Comparison of ENCODE assay signal across 11 mouse cellular contexts in the genomic region with DNA sequence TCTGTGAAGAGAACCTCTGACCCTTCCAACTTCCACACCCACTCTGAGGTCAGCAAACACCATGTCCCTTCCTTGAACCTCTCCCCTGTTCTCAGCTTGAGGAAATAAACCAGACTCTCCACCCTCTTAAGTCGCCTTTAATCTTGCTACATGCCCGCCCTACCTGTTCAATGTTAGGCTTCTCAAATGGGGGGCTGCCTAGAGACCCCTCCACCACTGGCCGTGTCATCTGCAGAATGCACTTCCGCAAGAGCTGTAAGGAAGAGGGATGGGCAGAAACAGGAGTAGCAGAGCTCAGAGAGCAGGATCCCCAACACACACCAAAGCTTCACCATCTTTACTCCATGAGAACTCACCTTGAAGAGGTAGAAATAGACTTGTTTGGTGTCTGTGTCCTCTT. TPM values are rescaled to one million over a fixed set of nuclear protein-coding genes. Genes with fewer than 3 reads are reported as not detected.
A peak's percentile ranks its signal among the peaks of the same experiment; 100 is the strongest.
DNase-seq lines count a peak whose midpoint lies in the region; ATAC-seq and TF ChIP-seq lines count a peak whose summit lies in the region.
"Had no signal": no experiment of that assay in that cellular context is flagged by ENCODE, and none has a peak within 500 bp of the region (broad histone marks: within the 10 kb centered on the region; RNA-seq: fewer than 3 reads in every experiment).

No protein-coding gene starts in this region.

- H3K27me3 ChIP-seq in heart, adult 2 months (ENCODE audit: control insufficient read depth, insufficient read depth, low read length): no peaks in the 10 kb centered on the region
- no peaks in the 10 kb centered on the region for H3K27me3 ChIP-seq in lung, embryonic 16.5 days (ENCODE audit: control insufficient read depth, insufficient read depth, low read depth, low read length)
- no peaks in the 10 kb centered on the region for H3K27me3 ChIP-seq in limb, embryonic 10.5 days (ENCODE audit: low read depth, poor library complexity, severe bottlenecking)
- H3K27me3 ChIP-seq in stomach, embryonic 16.5 days (ENCODE audit: control insufficient read depth, insufficient read depth, low read length): no peaks in the 10 kb centered on the region
- H3K27me3 ChIP-seq in kidney, adult 2 months (replicated peaks; ENCODE audit: control insufficient read depth, insufficient read depth, low read length): no peaks in the 10 kb centered on the region

- no peaks in the 10 kb centered on the region for H3K79me2 ChIP-seq in heart, adult 2 months (replicated peaks; ENCODE audit: control insufficient read depth, insufficient read depth, low read length)

- ATAC-seq in lung, embryonic 16.5 days (ENCODE audit: low read depth): no peak
- no peak for ATAC-seq in stomach, embryonic 16.5 days (ENCODE audit: insufficient read depth, low FRiP score)

- H3K27ac ChIP-seq in heart, adult 2 months: no peak overlapping the region
- no peak overlapping the region for H3K27ac ChIP-seq in lung, embryonic 16.5 days (ENCODE audit: low read length)
- no peak overlapping the region for H3K27ac ChIP-seq in limb, embryonic 10.5 days
- no peak overlapping the region; the same call in 1 of the 2 replicates for H3K27ac ChIP-seq in stomach, embryonic 16.5 days (ENCODE audit: low read length)
- H3K27ac ChIP-seq in kidney, adult 2 months (ENCODE audit: insufficient read depth, low read depth, low read length): no peak overlapping the region

- H3K9me3 ChIP-seq in lung, embryonic 16.5 days (ENCODE audit: control insufficient read depth, low read length): no peaks in the 10 kb centered on the region
- H3K9me3 ChIP-seq in limb, embryonic 10.5 days (replicated peaks): no peaks in the 10 kb centered on the region
- no peaks in the 10 kb centered on the region for H3K9me3 ChIP-seq in stomach, embryonic 16.5 days (replicated peaks; ENCODE audit: control insufficient read depth, low read length)

- peak overlapping the region; percentile 82 for H3K4me2 ChIP-seq in lung, embryonic 16.5 days (ENCODE audit: low read depth, low read length)
- peak overlapping the region; percentile 83 for H3K4me2 ChIP-seq in stomach, embryonic 16.5 days (ENCODE audit: low read depth, low read length)

- peak; percentile 91 for DNase-seq in heart, adult 11 months
- DNase-seq in heart, adult 2 months: no peak
- no peak for DNase-seq in lung, postnatal 4 days
- no peak for DNase-seq in limb, embryonic 10.5 days (ENCODE audit: low spot score)
- no peak for DNase-seq in right cerebral cortex, adult 2 months (ENCODE audit: low spot score in 2 of 2)
- no peak for DNase-seq in kidney, adult 2 months

- H3K4me3 ChIP-seq in heart, adult 2 months: no peak overlapping the region
- no peak overlapping the region for H3K4me3 ChIP-seq in lung, embryonic 16.5 days (ENCODE audit: low read length)
- peak overlapping the region; percentile 97; the same call in 1 of the 2 replicates for H3K4me3 ChIP-seq in limb, embryonic 10.5 days
- no peak overlapping the region; the same call in 1 of the 2 replicates for H3K4me3 ChIP-seq in stomach, embryonic 16.5 days (replicated peaks; ENCODE audit: low read length)
- no peak overlapping the region for H3K4me3 ChIP-seq in kidney, adult 2 months (ENCODE audit: insufficient read depth, low read depth, low read length)

- no peaks in the 10 kb centered on the region for H3K36me3 ChIP-seq in heart, adult 2 months (ENCODE audit: control insufficient read depth, insufficient read depth, low read length)
- peaks cover 26% of the 10 kb centered on the region for H3K36me3 ChIP-seq in lung, embryonic 16.5 days (ENCODE audit: control insufficient read depth, insufficient read depth, low read length)
- peaks cover 67% of the 10 kb centered on the region for H3K36me3 ChIP-seq in limb, embryonic 10.5 days
- peaks cover 23% of the 10 kb centered on the region for H3K36me3 ChIP-seq in stomach, embryonic 16.5 days (ENCODE audit: control insufficient read depth, insufficient read depth, low read length)
- no peaks in the 10 kb centered on the region for H3K36me3 ChIP-seq in kidney, adult 2 months (ENCODE audit: control insufficient read depth, insufficient read depth, low read length)

- H3K4me1 ChIP-seq in heart, adult 2 months (ENCODE audit: control insufficient read depth, insufficient read depth, low read length): peaks cover 7% of the 10 kb centered on the region
- H3K4me1 ChIP-seq in lung, embryonic 16.5 days (replicated peaks; ENCODE audit: control insufficient read depth, insufficient read depth, low read length): peaks cover 26% of the 10 kb centered on the region
- H3K4me1 ChIP-seq in limb, embryonic 10.5 days: peaks cover 51% of the 10 kb centered on the region
- H3K4me1 ChIP-seq in stomach, embryonic 16.5 days (ENCODE audit: control insufficient read depth, insufficient read depth, low read length): peaks cover 30% of the 10 kb centered on the region
- H3K4me1 ChIP-seq in kidney, adult 2 months (ENCODE audit: control insufficient read depth, insufficient read depth, low read length): peaks cover 4% of the 10 kb centered on the region; the same call in 1 of the 2 replicates

- TF ChIP-seq EP300 in heart, adult 2 months (IDR thresholded peaks at IDR 0.05; ENCODE audit: insufficient read depth, low read depth, low read length): no peak

- intact Hi-C loops in heart, adult 2 months (cut with DNase I): loop anchor here (10.0 kb wide), 1 partner anchor 464 kb away; a partner anchor contains a TSS

- H3K9ac ChIP-seq in heart, adult 2 months (ENCODE audit: low read depth, low read length): no peak overlapping the region
- no peak overlapping the region for H3K9ac ChIP-seq in lung, embryonic 16.5 days (ENCODE audit: low read length)
- peak overlapping the region; percentile 99; the same call in 1 of the 2 replicates for H3K9ac ChIP-seq in stomach, embryonic 16.5 days (ENCODE audit: low read length)

- TF ChIP-seq POLR2A in heart, adult 2 months (IDR thresholded peaks at IDR 0.05; ENCODE audit: insufficient read depth, low read depth, low read length): no peak
- TF ChIP-seq POLR2A in kidney, adult 2 months (IDR thresholded peaks at IDR 0.05; ENCODE audit: low read depth, low read length): no peak

- WGBS in heart, adult 2 months: 84% methylated on average over 4 of the region's 4 CpGs
- WGBS in lung, embryonic 16.5 days: 73% methylated on average over 4 of the region's 4 CpGs
- 87% methylated on average over 4 of the region's 4 CpGs for WGBS in limb, embryonic 10.5 days
- WGBS in stomach, embryonic 16.5 days: 72% methylated on average over 4 of the region's 4 CpGs
- 92% methylated on average over 4 of the region's 4 CpGs for WGBS in kidney, adult 2 months

- TF ChIP-seq CTCF in heart, adult 2 months (IDR thresholded peaks at IDR 0.05): no peak
- no peak for TF ChIP-seq CTCF in kidney, adult 2 months (conservative IDR thresholded peaks at IDR 0.05; ENCODE audit: insufficient read depth, insufficient read length, low read depth, low read length)

RNA-seq across cellular contexts. Expression of a gene that starts 1.3 kb away (rescaled TPM):
- 10 to 100 TPM; 13.1 to 14.0 TPM for total RNA-seq in heart, adult 2 months (2021)
- 18.9 and 21.7 TPM in 2 replicates for polyA plus RNA-seq in heart, adult 2 months (2012; rRNA removed)
- polyA plus RNA-seq in lung, embryonic 16.5 days (2015; fragmentation: Nextera tagmentation; extraction: Ambion mirVana): 39.4 and 44.1 TPM in 2 replicates
- polyA plus RNA-seq in limb, embryonic 10.5 days (2016; fragmentation: Nextera tagmentation; extraction: Ambion mirVana): 77.2 and 87.7 TPM in 2 replicates
- polyA plus RNA-seq in stomach, embryonic 16.5 days (2015; fragmentation: Nextera tagmentation; extraction: Ambion mirVana): 40.6 and 41.5 TPM in 2 replicates
- polyA plus RNA-seq in kidney, adult 2 months (2012; rRNA removed): 25.9 and 29.0 TPM in 2 replicates

RNA-seq across cellular contexts. Expression of a gene that starts 2.7 kb away (rescaled TPM):
- total RNA-seq in heart, adult 2 months (2021): not detected
- polyA plus RNA-seq in heart, adult 2 months (2012; rRNA removed): 0.50 and 0.62 TPM in 2 replicates
- not detected in 2 replicates for polyA plus RNA-seq in lung, embryonic 16.5 days (2015; fragmentation: Nextera tagmentation; extraction: Ambion mirVana)
- 0.31 and 0.56 TPM in 2 replicates for polyA plus RNA-seq in limb, embryonic 10.5 days (2016; fragmentation: Nextera tagmentation; extraction: Ambion mirVana)
- 0.36 TPM in 1 of 2 replicates, not detected in the other for polyA plus RNA-seq in stomach, embryonic 16.5 days (2015; fragmentation: Nextera tagmentation; extraction: Ambion mirVana)
- 0.48 and 0.49 TPM in 2 replicates for polyA plus RNA-seq in kidney, adult 2 months (2012; rRNA removed)
- total RNA-seq: adrenal gland, postnatal 36 days; megakaryocyte, adult 5-6 weeks had no signal
- polyA plus RNA-seq: erythroblast, embryonic 14.5 days had no signal

RNA-seq across cellular contexts. Expression of a gene that starts 6.9 kb away (rescaled TPM):
- under 1 TPM; 0.55 to 0.70 TPM for total RNA-seq in heart, adult 2 months (2021)
- polyA plus RNA-seq in heart, adult 2 months (2012; rRNA removed): 2.8 and 3.0 TPM in 2 replicates
- polyA plus RNA-seq in lung, embryonic 16.5 days (2015; fragmentation: Nextera tagmentation; extraction: Ambion mirVana): 2.9 and 3.5 TPM in 2 replicates
- polyA plus RNA-seq in limb, embryonic 10.5 days (2016; fragmentation: Nextera tagmentation; extraction: Ambion mirVana): 3.1 and 4.4 TPM in 2 replicates
- 2.8 and 3.6 TPM in 2 replicates for polyA plus RNA-seq in stomach, embryonic 16.5 days (2015; fragmentation: Nextera tagmentation; extraction: Ambion mirVana)
- polyA plus RNA-seq in kidney, adult 2 months (2012; rRNA removed): 3.7 and 6.2 TPM in 2 replicates

RNA-seq across cellular contexts. Expression of a gene that starts 18.7 kb away (rescaled TPM):
- under 1 TPM; 0.34 to 0.48 TPM for total RNA-seq in heart, adult 2 months (2021)
- polyA plus RNA-seq in heart, adult 2 months (2012; rRNA removed): 0.59 and 0.61 TPM in 2 replicates
- polyA plus RNA-seq in lung, embryonic 16.5 days (2015; fragmentation: Nextera tagmentation; extraction: Ambion mirVana): 0.26 TPM in 1 of 2 replicates, not detected in the other
- 0.15 and 0.16 TPM in 2 replicates for polyA plus RNA-seq in limb, embryonic 10.5 days (2016; fragmentation: Nextera tagmentation; extraction: Ambion mirVana)
- 0.19 and 0.27 TPM in 2 replicates for polyA plus RNA-seq in stomach, embryonic 16.5 days (2015; fragmentation: Nextera tagmentation; extraction: Ambion mirVana)
- polyA plus RNA-seq in kidney, adult 2 months (2012; rRNA removed): 0.14 and 0.34 TPM in 2 replicates
- total RNA-seq: megakaryocyte, adult 5-6 weeks had no signal
- polyA plus RNA-seq: erythroblast, embryonic 14.5 days had no signal

RNA-seq across cellular contexts. Expression of a gene that starts 27.0 kb away (rescaled TPM):
- total RNA-seq in heart, adult 2 months (2021): 10 to 100 TPM; 53.0 to 56.3 TPM
- polyA plus RNA-seq in heart, adult 2 months (2012; rRNA removed): 69.3 and 97.8 TPM in 2 replicates
- polyA plus RNA-seq in lung, embryonic 16.5 days (2015; fragmentation: Nextera tagmentation; extraction: Ambion mirVana): 34.3 and 39.8 TPM in 2 replicates
- polyA plus RNA-seq in limb, embryonic 10.5 days (2016; fragmentation: Nextera tagmentation; extraction: Ambion mirVana): 13.1 and 16.8 TPM in 2 replicates
- 33.2 and 33.9 TPM in 2 replicates for polyA plus RNA-seq in stomach, embryonic 16.5 days (2015; fragmentation: Nextera tagmentation; extraction: Ambion mirVana)
- polyA plus RNA-seq in kidney, adult 2 months (2012; rRNA removed): 445 and 472 TPM in 2 replicates
